In genomic region chr5:20614891-20615290, GRCm38 (mm10) we compare ENCODE assay signal across 22 mouse cellular contexts.
DNase-seq lines count a peak whose midpoint lies in the region; ATAC-seq and TF ChIP-seq lines count a peak whose summit lies in the region.
"Had no signal": no experiment of that assay in that cellular context is flagged by ENCODE, and none has a peak within 500 bp of the region (broad histone marks: within the 10 kb centered on the region; RNA-seq: fewer than 3 reads in every experiment).

No protein-coding gene starts in this region.

- no peak for DNase-seq in frontal cortex, postnatal 25 days (ENCODE audit: low spot score in 2 of 2)
- peak; percentile 37 for DNase-seq in intestine, embryonic 14.5 days (ENCODE audit: low spot score)
- peak; percentile 17 for DNase-seq in lung, postnatal 0 days (ENCODE audit: low spot score)
- no peak for DNase-seq in lung, adult 2 months
- no peak for DNase-seq in kidney, postnatal 4 days
- DNase-seq: adrenal gland, adult 8-10 months; adrenal gland, postnatal 25 days; cerebellum, adult 18-20 months; cerebellum, adult 9-11 months; cerebellum, postnatal 25 days; forebrain, postnatal 0 days; gastrocnemius, postnatal 25 days; heart, adult 2 months had no signal

- no peaks in the 10 kb centered on the region for H3K27me3 ChIP-seq in intestine, embryonic 14.5 days (replicated peaks; ENCODE audit: control insufficient read depth, insufficient read depth, low read length)
- no peaks in the 10 kb centered on the region for H3K27me3 ChIP-seq in intestine, postnatal 0 days (replicated peaks; ENCODE audit: control insufficient read depth, insufficient read depth, low read length)
- H3K27me3 ChIP-seq in lung, postnatal 0 days (replicated peaks; ENCODE audit: insufficient read depth, low read length): no peaks in the 10 kb centered on the region
- H3K27me3 ChIP-seq: embryonic facial prominence, embryonic 12.5 days; embryonic facial prominence, embryonic 15.5 days; hindbrain, embryonic 12.5 days; hindbrain, embryonic 15.5 days had no signal

- TF ChIP-seq EP300 in lung, postnatal 0 days (IDR thresholded peaks at IDR 0.05): no peak

- WGBS in intestine, embryonic 14.5 days: 81% methylated on average over 4 of the region's 4 CpGs
- 84% methylated on average over 4 of the region's 4 CpGs for WGBS in intestine, postnatal 0 days
- WGBS in lung, postnatal 0 days: 48% methylated on average over 4 of the region's 4 CpGs
- WGBS in lung, adult 2 months: 65% methylated on average over 4 of the region's 4 CpGs

- H3K4me2 ChIP-seq in intestine, embryonic 14.5 days (ENCODE audit: low read length): no peak overlapping the region
- no peak overlapping the region for H3K4me2 ChIP-seq in intestine, postnatal 0 days (replicated peaks; ENCODE audit: low read depth)
- no peak overlapping the region for H3K4me2 ChIP-seq in lung, postnatal 0 days (replicated peaks; ENCODE audit: low read depth, low read length)
- H3K4me2 ChIP-seq: embryonic facial prominence, embryonic 12.5 days; embryonic facial prominence, embryonic 15.5 days; heart, embryonic 11.5 days; hindbrain, embryonic 12.5 days; hindbrain, embryonic 15.5 days had no signal

- no peaks in the 10 kb centered on the region for H3K36me3 ChIP-seq in intestine, embryonic 14.5 days (ENCODE audit: control insufficient read depth, insufficient read depth, low read length)
- no peaks in the 10 kb centered on the region for H3K36me3 ChIP-seq in intestine, postnatal 0 days (ENCODE audit: control insufficient read depth, insufficient read depth)
- no peaks in the 10 kb centered on the region for H3K36me3 ChIP-seq in lung, postnatal 0 days (ENCODE audit: insufficient read depth, low read length)
- H3K36me3 ChIP-seq: embryonic facial prominence, embryonic 12.5 days; embryonic facial prominence, embryonic 15.5 days had no signal

- H3K27ac ChIP-seq in intestine, embryonic 14.5 days (ENCODE audit: low read depth): no peak overlapping the region
- no peak overlapping the region for H3K27ac ChIP-seq in intestine, postnatal 0 days (ENCODE audit: low read depth, low read length)
- H3K27ac ChIP-seq in lung, postnatal 0 days (ENCODE audit: low read length): no peak overlapping the region
- H3K27ac ChIP-seq: embryonic facial prominence, embryonic 12.5 days; embryonic facial prominence, embryonic 15.5 days; heart, adult 2 months; hindbrain, embryonic 12.5 days; hindbrain, embryonic 15.5 days had no signal

- no peak for TF ChIP-seq POLR2A in lung, adult 2 months (IDR thresholded peaks at IDR 0.05; ENCODE audit: borderline replicate concordance, extremely low read depth, low read depth, low read length)

- ATAC-seq in frontal cortex, adult (ENCODE audit: low TSS enrichment): peak; percentile 74
- ATAC-seq in intestine, embryonic 14.5 days (replicated peaks; ENCODE audit: low FRiP score, low TSS enrichment, low read depth): no peak
- ATAC-seq in intestine, postnatal 0 days: no peak
- ATAC-seq in lung, postnatal 0 days: peak; percentile 38; the same call in 1 of the 2 replicates
- ATAC-seq: activated CD4-positive, CD25-positive, alpha-beta regulatory T cell, adult 4 months; forebrain, embryonic 14.5 days; forebrain, postnatal 0 days had no signal

- no peak overlapping the region for H3K4me3 ChIP-seq in intestine, embryonic 14.5 days (ENCODE audit: low read depth, low read length)
- no peak overlapping the region for H3K4me3 ChIP-seq in intestine, postnatal 0 days (ENCODE audit: low read depth, low read length)
- H3K4me3 ChIP-seq in lung, postnatal 0 days (ENCODE audit: low read depth, low read length): no peak overlapping the region
- H3K4me3 ChIP-seq in lung, adult 2 months (replicated peaks; ENCODE audit: extremely low read depth, low read depth, low read length): no peak overlapping the region
- H3K4me3 ChIP-seq: embryonic facial prominence, embryonic 12.5 days; embryonic facial prominence, embryonic 15.5 days; heart, adult 2 months; hindbrain, embryonic 12.5 days; hindbrain, embryonic 15.5 days had no signal

- no peaks in the 10 kb centered on the region for H3K4me1 ChIP-seq in intestine, embryonic 14.5 days (replicated peaks; ENCODE audit: control insufficient read depth, insufficient read depth, low read length)
- no peaks in the 10 kb centered on the region for H3K4me1 ChIP-seq in intestine, postnatal 0 days (replicated peaks; ENCODE audit: control insufficient read depth, insufficient read depth, low read length)
- no peaks in the 10 kb centered on the region for H3K4me1 ChIP-seq in lung, postnatal 0 days (ENCODE audit: insufficient read depth, low read depth, low read length)
- H3K4me1 ChIP-seq in lung, adult 2 months (ENCODE audit: control insufficient read depth, insufficient read depth, low read length): no peaks in the 10 kb centered on the region
- H3K4me1 ChIP-seq: embryonic facial prominence, embryonic 12.5 days; embryonic facial prominence, embryonic 15.5 days; hindbrain, embryonic 12.5 days; hindbrain, embryonic 15.5 days had no signal

- H3K9ac ChIP-seq in intestine, embryonic 14.5 days (ENCODE audit: low read length): no peak overlapping the region
- H3K9ac ChIP-seq in intestine, postnatal 0 days (ENCODE audit: low read depth, low read length): no peak overlapping the region
- no peak overlapping the region for H3K9ac ChIP-seq in lung, postnatal 0 days (replicated peaks; ENCODE audit: low read depth)
- H3K9ac ChIP-seq: embryonic facial prominence, embryonic 12.5 days; embryonic facial prominence, embryonic 15.5 days; forebrain, postnatal 0 days; hindbrain, embryonic 12.5 days; hindbrain, embryonic 15.5 days had no signal

- no peaks in the 10 kb centered on the region for H3K9me3 ChIP-seq in intestine, embryonic 14.5 days (ENCODE audit: control insufficient read depth, low read length)
- no peaks in the 10 kb centered on the region for H3K9me3 ChIP-seq in intestine, postnatal 0 days (ENCODE audit: control insufficient read depth)
- no peaks in the 10 kb centered on the region for H3K9me3 ChIP-seq in lung, postnatal 0 days (ENCODE audit: low read length)
- H3K9me3 ChIP-seq: embryonic facial prominence, embryonic 12.5 days; embryonic facial prominence, embryonic 15.5 days; hindbrain, embryonic 12.5 days; hindbrain, embryonic 15.5 days had no signal

- TF ChIP-seq CTCF in intestine, postnatal 0 days (IDR thresholded peaks at IDR 0.05; ENCODE audit: low read depth): no peak
- TF ChIP-seq CTCF in lung, postnatal 0 days (IDR thresholded peaks at IDR 0.05): no peak
- no peak for TF ChIP-seq CTCF in lung, adult 2 months (IDR thresholded peaks at IDR 0.05; ENCODE audit: insufficient read depth, low read length)

Comparison
In these comparisons a context has a peak if more than half of its experiments do, and no peak if none do; other contexts are left out.
1. DNase-seq: peak in intestine, embryonic 14.5 days (single experiment) and lung, postnatal 0 days (single experiment); none in frontal cortex, postnatal 25 days (0 of 2), lung, adult 2 months (single experiment) and kidney, postnatal 4 days (0 of 2).
2. ATAC-seq: peak in frontal cortex, adult (single experiment) and lung, postnatal 0 days (single experiment); none in intestine, embryonic 14.5 days (single experiment) and intestine, postnatal 0 days (single experiment).